ENCODE assay signal across 8 mouse cellular contexts in the genomic region with DNA sequence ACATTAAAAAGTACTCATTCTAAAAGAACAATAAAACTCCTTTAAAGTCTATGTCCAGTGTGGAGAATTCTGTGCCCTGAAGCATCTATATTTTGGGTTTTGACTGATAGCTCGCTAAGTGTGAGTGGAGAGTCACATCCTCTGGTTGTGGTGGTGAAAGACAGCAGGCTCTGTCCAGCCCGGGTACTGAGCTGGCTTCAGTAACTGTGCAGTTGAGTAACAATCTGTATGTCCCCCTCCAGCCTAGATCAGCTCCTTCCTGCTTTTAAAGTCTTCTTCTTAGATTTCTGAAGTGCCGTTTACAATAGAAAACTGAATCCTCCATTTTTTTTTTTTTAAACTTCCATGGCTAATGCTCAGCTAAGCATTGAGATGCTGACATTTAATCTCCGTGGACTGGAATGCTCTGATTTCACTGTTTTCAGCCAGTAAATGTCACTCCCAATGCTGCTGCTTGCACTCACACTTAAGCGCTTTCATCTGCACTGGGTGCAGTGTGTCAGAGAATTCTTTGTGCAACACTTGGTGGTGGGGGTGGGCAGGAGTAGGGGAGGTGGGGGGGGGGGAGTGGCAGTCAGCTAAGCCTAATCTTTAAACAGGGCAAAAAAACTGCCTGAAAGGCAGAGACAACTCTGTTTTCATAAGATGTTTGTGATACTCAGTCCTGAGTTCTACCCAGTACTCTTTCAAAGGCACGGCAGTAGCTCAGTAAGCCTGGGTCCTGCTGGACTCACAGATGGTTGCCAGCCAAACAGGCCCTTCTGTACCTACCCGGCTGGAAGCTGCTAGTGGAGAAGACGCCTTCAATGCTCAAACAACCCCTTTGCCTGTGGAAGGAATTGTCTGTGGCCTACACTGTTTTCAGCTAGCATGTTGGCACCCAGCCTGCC. TPM values are rescaled to one million over a fixed set of nuclear protein-coding genes. Genes with fewer than 3 reads are reported as not detected.
A peak's percentile ranks its signal among the peaks of the same experiment; 100 is the strongest.
DNase-seq lines count a peak whose midpoint lies in the region; ATAC-seq and TF ChIP-seq lines count a peak whose summit lies in the region.

No protein-coding gene starts in this region.

- no peaks in the 10 kb centered on the region for H3K9me3 ChIP-seq in heart, embryonic 16.5 days (replicated peaks; ENCODE audit: control insufficient read depth, low read length)
- H3K9me3 ChIP-seq in hindbrain, embryonic 14.5 days (ENCODE audit: control insufficient read depth, low read length), result no peaks in the 10 kb centered on the region
- no peaks in the 10 kb centered on the region for H3K9me3 ChIP-seq in midbrain, embryonic 13.5 days

- 26% methylated on average over 8 of the region's 8 CpGs for WGBS in heart, embryonic 16.5 days
- 34% methylated on average over 8 of the region's 8 CpGs for WGBS in hindbrain, embryonic 14.5 days
- WGBS in midbrain, embryonic 13.5 days, result 18% methylated on average over 8 of the region's 8 CpGs

- no peak for DNase-seq in heart, postnatal 25 days (ENCODE audit: low spot score)
- DNase-seq in hindbrain, embryonic 14.5 days (ENCODE audit: low spot score), result no peak
- no peak for DNase-seq in left cerebral cortex, adult 2 months (ENCODE audit: extremely low spot score in 1 of 2, low spot score in 2 of 2)
- no peak for DNase-seq in layer of hippocampus, adult 2 months (ENCODE audit: low spot score in 2 of 2)
- no peak for DNase-seq in layer of hippocampus, adult 18-20 months (ENCODE audit: low spot score in 2 of 2)

- ATAC-seq in heart, embryonic 16.5 days (replicated peaks; ENCODE audit: extremely low read depth, insufficient read depth, low FRiP score), result peak; percentile 15; the same call in 1 of the 2 replicates
- peak; percentile 53 for ATAC-seq in common myeloid progenitor, adult 5-6 weeks (replicated peaks; ENCODE audit: low read depth, poor library complexity, severe bottlenecking)
- ATAC-seq in hindbrain, embryonic 14.5 days (ENCODE audit: low FRiP score), result 0 out of 2 replicates have a peak, but pooled peaks have one; percentile 26
- ATAC-seq in midbrain, embryonic 13.5 days, result peak; percentile 35; the same call in 1 of the 2 replicates

- H3K9ac ChIP-seq in heart, embryonic 16.5 days (ENCODE audit: low read length), result no peak overlapping the region
- no peak overlapping the region for H3K9ac ChIP-seq in hindbrain, embryonic 14.5 days
- H3K9ac ChIP-seq in midbrain, embryonic 13.5 days (replicated peaks), result 0 out of 2 replicates have a peak overlapping the region, but pooled peaks have one; percentile 19

- H3K27me3 ChIP-seq in heart, embryonic 16.5 days (ENCODE audit: control insufficient read depth, insufficient read depth, low read length), result no peaks in the 10 kb centered on the region
- H3K27me3 ChIP-seq in hindbrain, embryonic 14.5 days (ENCODE audit: control insufficient read depth, insufficient read depth, low read length), result no peaks in the 10 kb centered on the region
- H3K27me3 ChIP-seq in midbrain, embryonic 13.5 days, result 0 out of 2 replicates have a peak, but pooled peaks cover 3% of the 10 kb centered on the region

- H3K27ac ChIP-seq in heart, embryonic 16.5 days (ENCODE audit: low read length), result peak overlapping the region; percentile 75
- H3K27ac ChIP-seq in hindbrain, embryonic 14.5 days, result peak overlapping the region; percentile 33; the same call in 1 of the 2 replicates
- peak overlapping the region; percentile 51; the same call in 1 of the 2 replicates for H3K27ac ChIP-seq in midbrain, embryonic 13.5 days
- no peak overlapping the region for H3K27ac ChIP-seq in left cerebral cortex, adult 2 months
- H3K27ac ChIP-seq in layer of hippocampus, adult 2 months, result no peak overlapping the region; the same call in 1 of the 2 replicates

- H3K4me3 ChIP-seq in heart, embryonic 16.5 days (ENCODE audit: low read length), result no peak overlapping the region
- no peak overlapping the region for H3K4me3 ChIP-seq in hindbrain, embryonic 14.5 days (replicated peaks; ENCODE audit: low read length)
- H3K4me3 ChIP-seq in midbrain, embryonic 13.5 days (replicated peaks), result no peak overlapping the region
- H3K4me3 ChIP-seq in left cerebral cortex, adult 2 months, result no peak overlapping the region
- no peak overlapping the region for H3K4me3 ChIP-seq in layer of hippocampus, adult 2 months

- H3K4me1 ChIP-seq in heart, embryonic 16.5 days (ENCODE audit: control insufficient read depth, insufficient read depth, low read length), result peaks cover 22% of the 10 kb centered on the region
- peaks cover 24% of the 10 kb centered on the region for H3K4me1 ChIP-seq in hindbrain, embryonic 14.5 days (replicated peaks; ENCODE audit: control insufficient read depth, insufficient read depth, low read length)
- H3K4me1 ChIP-seq in midbrain, embryonic 13.5 days (replicated peaks), result peaks cover 57% of the 10 kb centered on the region

- intact Hi-C loops in heart, postnatal 25 days (cut with DNase I), result no loop called here
- intact Hi-C loops in left cerebral cortex, adult 2 months (cut with DNase I), result no loop called here

- H3K36me3 ChIP-seq in heart, embryonic 16.5 days (ENCODE audit: control insufficient read depth, insufficient read depth), result no peaks in the 10 kb centered on the region
- H3K36me3 ChIP-seq in hindbrain, embryonic 14.5 days (replicated peaks; ENCODE audit: control insufficient read depth, insufficient read depth), result no peaks in the 10 kb centered on the region
- no peaks in the 10 kb centered on the region for H3K36me3 ChIP-seq in midbrain, embryonic 13.5 days

- no peak overlapping the region for H3K4me2 ChIP-seq in heart, embryonic 16.5 days (ENCODE audit: low read depth, low read length)
- no peak overlapping the region for H3K4me2 ChIP-seq in hindbrain, embryonic 14.5 days (replicated peaks)
- no peak overlapping the region; the same call in 1 of the 2 replicates for H3K4me2 ChIP-seq in midbrain, embryonic 13.5 days (replicated peaks)

- no peak for TF ChIP-seq CTCF in left cerebral cortex, adult 2 months (IDR thresholded peaks at IDR 0.05)
- no peak for TF ChIP-seq CTCF in layer of hippocampus, adult 2 months (conservative IDR thresholded peaks at IDR 0.05)

RNA-seq across cellular contexts. Expression of gene Alg14, which starts 52.7 kb away (rescaled TPM):
- polyA plus RNA-seq in heart, embryonic 16.5 days (2015; fragmentation: Nextera tagmentation; extraction: Ambion mirVana), result 37.9 and 39.8 TPM in 2 replicates
- total RNA-seq in heart, postnatal 25 days (2021), result 10 to 100 TPM in 1 of 2 experiments, 1 to 10 TPM in 1; 9.9 to 15.9 TPM
- total RNA-seq in common myeloid progenitor, adult 5-6 weeks (2017), result 12.1 TPM in 2 replicates
- polyA plus RNA-seq in hindbrain, embryonic 14.5 days (2014; fragmentation: Nextera tagmentation; extraction: Ambion mirVana), result 35.0 and 47.1 TPM in 2 replicates
- polyA plus RNA-seq in midbrain, embryonic 13.5 days (2015; fragmentation: Nextera tagmentation; extraction: Ambion mirVana), result 31.7 and 34.0 TPM in 2 replicates
- 10 to 100 TPM; 13.9 to 15.6 TPM for total RNA-seq in left cerebral cortex, adult 2 months (2021)
- total RNA-seq in layer of hippocampus, adult 2 months (2021), result 10 to 100 TPM in 1 of 2 experiments, 1 to 10 TPM in 1; 9.8 to 13.6 TPM
- total RNA-seq in layer of hippocampus, adult 18-20 months (2021), result 10 to 100 TPM; 16.0 to 17.5 TPM

Comparison
In these comparisons a context has a peak if more than half of its experiments do, and no peak if none do; other contexts are left out.
1. H3K27ac ChIP-seq: peak in heart, embryonic 16.5 days (single experiment), hindbrain, embryonic 14.5 days (single experiment) and midbrain, embryonic 13.5 days (single experiment); none in left cerebral cortex, adult 2 months (single experiment) and layer of hippocampus, adult 2 months (single experiment).
2. Peak in every context shown above with its lines, with median percentiles within 50 percentile points of each other: ATAC-seq.